Mouse (Mus musculus) thymus, adult 2 months (tissue): ENCODE results near the gene Tmem59l.

Experiments
- CTCF ChIP-seq: fragments of 200-500 bp; IDR thresholded peaks from 2 replicates; pipeline ENCODE4 v1.5.1; 2012; ENCODE audit warnings: mild to moderate bottlenecking, control low read depth, low read length, moderate library complexity, borderline replicate concordance; ENCODE audit not compliant: control insufficient read depth, poor library complexity, insufficient read depth; ENCODE audit errors: extremely low read depth
- POLR2A ChIP-seq: fragments of 200-500 bp; IDR thresholded peaks from 2 replicates; pipeline ENCODE4 v1.6.1; 2012; ENCODE audit warnings: mild to moderate bottlenecking, low read length, control low read depth, moderate library complexity; ENCODE audit not compliant: control insufficient read depth, poor library complexity, insufficient read depth; ENCODE audit errors: extremely low read depth

GRCm38 (mm10) chr8:70440246-70440645 is 46.9 kb downstream of the Tmem59l start:
- TF ChIP-seq POLR2A: no peak
- no peak for TF ChIP-seq CTCF
